Mouse (Mus musculus) gastrocnemius, adult 2 months (tissue): ENCODE results near the gene Smyd1. TPM values are rescaled to one million over a fixed set of nuclear protein-coding genes. Genes with fewer than 3 reads are reported as not detected.

ENCODE experiments used
- DNase-seq: peaks from one replicate; pipeline ENCODE4 v3.0.0; 2022
- H3K27ac ChIP-seq: fragments of 200-600 bp; 2 replicates; pipeline ENCODE4 v1.8.1; 2022; ENCODE audit warnings: mild to moderate bottlenecking
- H3K4me3 ChIP-seq: fragments of 200-600 bp; 2 replicates; pipeline ENCODE4 v1.8.1; 2022; ENCODE audit warnings: mild to moderate bottlenecking, moderate library complexity
- CTCF ChIP-seq: fragments of 200-600 bp; IDR thresholded peaks from 2 replicates; pipeline ENCODE4 v1.8.1; 2022; ENCODE audit warnings: antibody characterized with exemption, mild to moderate bottlenecking, moderate library complexity
- intact Hi-C: fragments of 180-260 bp; cut with DNase I; formaldehyde crosslinking; loops from one replicate; pipeline ENCODE4 v1.15.1; 2025
- microRNA-seq: library from miRNA; unstranded; fragments of <30 nt; microRNA quantifications from one replicate; pipeline ENCODE4 v1.2.0, GENCODE M21; 2021
- total RNA-seq, 2 experiments: library from RNA; stranded (reverse); gene quantifications; 2 replicates each; pipeline ENCODE4 v1.2.3; 2021

Gene Smyd1
- total RNA-seq, 2 experiments from 2014 or later: 370 to 385 TPM

DNA sequence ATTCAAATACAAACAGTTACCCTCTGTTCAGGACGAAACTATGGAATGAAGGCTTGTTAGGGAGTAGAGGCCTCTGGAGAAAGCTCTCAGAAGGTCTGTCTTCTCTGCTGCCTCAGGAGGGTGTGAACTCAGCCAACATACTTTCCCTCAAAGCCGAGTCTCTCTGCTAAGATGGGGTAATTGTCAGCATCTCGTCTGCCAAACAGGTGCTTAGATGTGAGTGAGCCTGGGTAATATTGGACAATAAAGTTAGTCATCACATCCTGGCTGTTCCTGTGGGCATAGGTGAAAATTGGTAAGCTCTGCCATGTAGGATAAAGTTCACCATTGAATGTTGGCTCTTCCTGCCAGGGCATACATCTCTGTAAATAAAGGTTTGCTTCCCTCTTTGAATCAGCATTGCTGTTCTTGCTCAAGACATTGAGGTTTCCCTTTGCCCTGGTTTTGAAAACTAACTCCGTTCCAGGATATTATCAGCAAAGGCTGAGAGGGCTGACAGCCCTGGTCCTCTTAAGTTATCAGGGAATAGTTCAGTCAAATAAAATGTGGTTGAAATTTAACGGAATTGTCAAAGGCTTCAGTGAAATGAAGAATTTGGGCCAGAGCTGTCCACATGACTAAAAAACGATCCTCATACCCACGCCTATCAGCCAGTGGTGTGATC, 137.0 kb downstream of the Smyd1 start:
- intact Hi-C loops: no loop called here
- no peak for DNase-seq
- Histone ChIP-seq H3K27ac (no peak overlapping the region), H3K4me3 (no peak overlapping the region)
- no peak for TF ChIP-seq CTCF

DNA sequence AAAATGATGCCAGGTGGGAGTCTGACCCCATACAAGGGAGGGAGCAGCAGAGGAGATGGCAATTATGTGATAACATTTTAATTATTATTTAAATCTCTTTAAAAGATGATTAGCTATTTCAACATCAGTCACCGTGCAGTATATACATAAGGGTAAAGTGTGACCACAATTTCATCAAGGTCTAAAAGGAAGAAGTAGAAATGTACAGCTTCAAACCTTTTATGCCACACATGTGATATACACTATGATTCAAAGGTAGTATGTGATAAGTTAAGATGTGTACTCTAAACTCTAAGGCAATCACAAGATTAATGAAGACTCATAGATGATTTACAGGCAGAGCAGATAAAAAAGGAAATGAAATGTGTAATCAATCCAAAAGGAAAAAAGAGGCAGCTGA, 141.4 kb downstream of the Smyd1 start:
- intact Hi-C loops: no loop called here
- Histone ChIP-seq H3K4me3 (no peak overlapping the region), H3K27ac (no peak overlapping the region)
- TF ChIP-seq CTCF: no peak
- DNase-seq: no peak

- Histone ChIP-seq H3K27ac (no peak overlapping the region), H3K4me3 (no peak overlapping the region)
- intact Hi-C loops: no loop called here
- no peak for DNase-seq
- TF ChIP-seq CTCF: no peak
These were observed 149.0 kb downstream of the Smyd1 start for GRCm38 (mm10) chr6:71172812-71173580.

DNA sequence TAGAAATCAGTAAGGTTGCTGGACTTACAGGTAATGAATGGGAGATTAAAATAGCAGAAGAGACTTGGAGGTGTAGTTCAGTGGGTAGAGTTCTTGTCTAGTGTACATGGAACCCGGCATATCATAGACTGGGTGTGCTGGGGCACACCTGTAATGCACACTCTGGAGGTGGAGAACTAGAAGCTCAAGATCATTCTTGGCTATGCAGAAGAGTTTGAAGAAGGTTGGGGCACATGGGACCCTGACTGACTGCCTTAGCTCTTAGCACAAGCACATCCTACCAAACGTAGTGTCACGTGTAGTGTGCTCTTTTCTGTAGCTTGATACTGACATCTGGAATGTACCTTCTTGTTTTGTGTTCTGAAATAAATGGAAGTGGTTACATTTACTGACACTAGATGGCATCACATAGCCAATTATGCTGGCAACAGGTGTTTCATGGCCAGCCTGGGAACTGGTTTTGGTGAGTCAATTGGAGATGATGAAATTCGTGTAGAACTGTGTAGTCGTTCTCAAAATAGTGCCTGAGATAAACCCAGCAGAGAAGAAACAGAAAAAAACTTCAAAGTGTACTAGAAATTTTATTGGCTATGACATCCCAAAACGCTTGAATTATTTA, 155.4 kb downstream of the Smyd1 start:
- peak; percentile 72 for TF ChIP-seq CTCF
- intact Hi-C loops: loop anchor here (2.0 to 10.0 kb wide), 3 partner anchors 128 to 326 kb away; partner anchors contain the start of gene Rnf103

DNA sequence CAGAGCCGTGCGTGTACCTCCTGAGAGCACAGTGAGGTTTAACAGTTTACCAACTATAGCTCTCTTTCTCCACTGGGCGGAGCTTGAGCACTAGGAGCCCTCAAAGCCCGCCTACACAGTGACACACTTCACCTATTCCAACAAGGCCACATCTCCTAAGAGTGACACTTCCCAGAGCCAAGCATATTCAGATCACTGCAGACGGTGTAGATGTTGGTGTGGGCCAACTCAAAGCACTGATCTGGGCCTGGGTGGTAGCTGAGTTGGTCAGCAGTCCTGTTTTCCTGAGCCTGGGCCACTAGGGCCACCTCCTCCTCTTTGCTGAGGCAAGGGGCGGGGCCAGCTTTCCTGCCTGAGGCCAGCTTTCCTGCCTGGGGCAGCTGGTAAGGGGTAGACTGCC, 157.6 kb downstream of the Smyd1 start:
- DNase-seq: no peak
- no peak for TF ChIP-seq CTCF
- intact Hi-C loops: loop anchor here (5.0 to 10.0 kb wide), 2 partner anchors 130 to 633 kb away; no protein-coding TSS in a partner anchor
- Histone ChIP-seq H3K27ac (no peak overlapping the region), H3K4me3 (no peak overlapping the region)

More for the DNA sequence above, 155.4 kb downstream of the Smyd1 start:
- peak; percentile 31 for DNase-seq
- Histone ChIP-seq H3K4me3 (no peak overlapping the region), H3K27ac (no peak overlapping the region)

Small RNAs within 50 kb of the gene (microRNA-seq; reads per million reads assigned to microRNA genes)
- 2.9 reads per million for gene Mir8112

Other genes starting within 250 kb of the Smyd1 start
- 1 to 10 TPM; 5.3 to 8.2 TPM for gene Thnsl2, start 177.8 kb downstream of the Smyd1 start, total RNA-seq
- not detected for gene Fabp1, start 122.4 kb downstream of the Smyd1 start, total RNA-seq
- gene Krcc1, start 50.6 kb downstream of the Smyd1 start, total RNA-seq: 10 to 100 TPM; 23.7 to 33.6 TPM
- not detected for gene Cd8b1, start 555 bp upstream of the Smyd1 start, total RNA-seq
- not detected for gene Cd8a, start 51.2 kb upstream of the Smyd1 start, total RNA-seq
- 100 to 1,000 TPM; 114 to 132 TPM for gene Rmnd5a, start 118.4 kb upstream of the Smyd1 start, total RNA-seq
- gene Rnf103, start 171.7 kb upstream of the Smyd1 start, total RNA-seq: 10 to 100 TPM; 20.2 to 20.3 TPM
- gene Chmp3, start 221.6 kb upstream of the Smyd1 start, total RNA-seq: 10 to 100 TPM; 41.9 to 45.6 TPM